Mouse (Mus musculus) thymus, adult 2 months (tissue): ENCODE data around the gene Olfr459.

ENCODE experiments used
- CTCF ChIP-seq: fragments of 200-500 bp; IDR thresholded peaks from 2 replicates; pipeline ENCODE4 v1.5.1; 2012; ENCODE audit warnings: mild to moderate bottlenecking, control low read depth, low read length, moderate library complexity, borderline replicate concordance; ENCODE audit not compliant: control insufficient read depth, poor library complexity, insufficient read depth; ENCODE audit errors: extremely low read depth
- POLR2A ChIP-seq: fragments of 200-500 bp; IDR thresholded peaks from 2 replicates; pipeline ENCODE4 v1.6.1; 2012; ENCODE audit warnings: mild to moderate bottlenecking, low read length, control low read depth, moderate library complexity; ENCODE audit not compliant: control insufficient read depth, poor library complexity, insufficient read depth; ENCODE audit errors: extremely low read depth

GRCm38 (mm10) chr6:41761702-41762369, 13.1 kb downstream of the Olfr459 start:
- TF ChIP-seq CTCF (no peak), POLR2A (no peak)
